Mouse (Mus musculus) macrophage (primary cell): ENCODE results near the gene Rnf11. TPM values are rescaled to one million over a fixed set of nuclear protein-coding genes. Genes with fewer than 3 reads are reported as not detected.

ENCODE experiments used
- H3K27ac ChIP-seq: fragments of 350-480 bp; formaldehyde crosslinking; 2 replicates; pipeline ENCODE4 v1.9.0; 2021
- H3K36me3 ChIP-seq: fragments of 350-480 bp; formaldehyde crosslinking; 2 replicates; pipeline ENCODE4 v1.9.0; 2021; ENCODE audit errors: inconsistent target
- H3K4me3 ChIP-seq: fragments of 350-480 bp; formaldehyde crosslinking; 2 replicates; pipeline ENCODE4 v1.9.0; 2021; ENCODE audit errors: inconsistent target
- H3K79me2 ChIP-seq: fragments of 350-480 bp; formaldehyde crosslinking; 2 replicates; pipeline ENCODE4 v1.9.0; 2021; ENCODE audit errors: inconsistent target
- WGBS: methylation state at CpG from one replicate; pipeline ENCODE4 v1.1.7; 2026; ENCODE audit warnings: inconsistent platforms; ENCODE audit not compliant: missing documents; 5-methylcytosine and 5-hydroxymethylcytosine counted together
- polyA plus RNA-seq: library from polyadenylated mRNA; stranded (reverse); fragments of 250-400 nt; gene quantifications from 3 replicates; pipeline ENCODE4 v1.2.4, GENCODE M21; 2018; ENCODE audit warnings: inconsistent platforms
- total RNA-seq, 78 experiments: library from RNA; depleted of rRNA; stranded (reverse); fragments of 250-400 nt; gene quantifications; 1 replicate in 9 of 78; 2 replicates in 24 of 78; 3 replicates in 43 of 78; 4 replicates in 2 of 78; pipeline ENCODE4 v1.2.4; 2018; ENCODE audit warnings: inconsistent platforms in 56 of 78

The Rnf11 gene
- 10 to 100 TPM; 15.3 to 54.2 (median 30.0) TPM for total RNA-seq (2018; cell fraction: chromatin; rRNA removed)
- total RNA-seq (2018; cell fraction: cytosol; rRNA removed) = 10 to 100 TPM; 41.8 to 60.3 (median 52.7) TPM
- total RNA-seq (2018; cell fraction: nucleus; rRNA removed) = 10 to 100 TPM; 21.2 to 91.9 (median 48.2) TPM
- 43.7 to 48.9 TPM (median 47.2 TPM) in 3 replicates for polyA plus RNA-seq

GRCm38 (mm10) chr4:109484621-109485020 is at the start of gene Rnf11:
TSS of gene Rnf11 (minus strand) at chr4:109484728.
- Histone ChIP-seq H3K27ac (no peak within 1 kb of the TSS), H3K4me3 (no peak within 1 kb of the TSS), H3K79me2 (no peaks in the 10 kb centered on the region), H3K36me3 (no peaks in the 10 kb centered on the region)
- whole genome bisulfite sequencing = 89% methylated on average over 3 of the region's 3 CpGs

DNA sequence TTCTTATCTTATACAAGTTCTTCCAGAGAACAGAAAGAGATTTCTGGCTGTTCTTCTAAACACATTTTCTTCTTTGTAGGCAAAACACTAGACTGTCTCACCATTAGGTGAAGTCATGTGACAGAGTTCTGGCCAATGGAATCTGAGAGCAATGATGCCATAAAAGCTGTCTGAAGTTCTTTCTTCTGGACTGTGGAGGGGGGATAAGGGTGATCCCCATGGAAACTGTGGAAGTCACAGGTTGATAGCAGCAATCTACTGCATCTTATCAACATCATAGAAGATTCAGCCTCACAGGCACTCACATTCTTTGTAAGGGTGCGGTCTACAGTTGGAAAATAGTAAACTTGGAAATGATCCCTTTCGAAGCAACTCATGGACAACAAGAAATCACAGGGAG is 46.6 kb upstream of the Rnf11 start, which contains the start of gene 4930522H14Rik:
Gene 4930522H14Rik (minus strand): TSS at position 187 of the 400 bp plus-strand sequence.
- WGBS = 100% methylated on average over 2 of the region's 2 CpGs
- H3K4me3 ChIP-seq = no peak within 1 kb of the TSS
- no peak within 1 kb of the TSS for H3K27ac ChIP-seq
- H3K79me2 ChIP-seq = no peaks in the 10 kb centered on the region
- no peaks in the 10 kb centered on the region for H3K36me3 ChIP-seq

DNA sequence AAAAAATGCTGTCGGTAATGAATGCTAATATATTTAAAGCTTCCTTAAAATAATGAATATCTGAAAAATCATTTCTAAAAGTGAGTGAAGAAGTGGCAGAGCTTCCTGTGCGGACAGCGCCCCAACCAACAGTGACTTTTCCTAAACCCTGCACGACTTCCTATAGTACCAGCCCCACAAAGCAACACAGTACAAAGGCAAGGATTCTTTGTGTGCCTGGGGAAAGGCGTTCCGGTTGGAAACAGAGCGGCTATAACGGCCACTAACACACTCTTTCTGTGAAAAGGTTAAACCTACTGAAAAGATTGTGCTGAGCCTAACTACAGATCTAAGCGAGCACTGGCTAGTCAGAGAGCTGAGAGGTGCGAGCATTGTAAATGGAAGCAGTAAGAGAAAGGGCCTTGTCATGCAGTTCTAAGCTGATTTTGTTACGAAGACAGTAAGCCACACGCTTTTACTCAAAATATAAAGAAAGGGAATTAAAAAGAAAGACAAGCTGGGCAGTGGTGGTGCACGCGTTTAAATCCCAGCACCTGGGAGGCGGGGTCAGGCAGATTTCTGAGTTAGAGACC is 45.8 kb upstream of the Rnf11 start:
- 79% methylated on average over 15 of the region's 15 CpGs for WGBS

DNA sequence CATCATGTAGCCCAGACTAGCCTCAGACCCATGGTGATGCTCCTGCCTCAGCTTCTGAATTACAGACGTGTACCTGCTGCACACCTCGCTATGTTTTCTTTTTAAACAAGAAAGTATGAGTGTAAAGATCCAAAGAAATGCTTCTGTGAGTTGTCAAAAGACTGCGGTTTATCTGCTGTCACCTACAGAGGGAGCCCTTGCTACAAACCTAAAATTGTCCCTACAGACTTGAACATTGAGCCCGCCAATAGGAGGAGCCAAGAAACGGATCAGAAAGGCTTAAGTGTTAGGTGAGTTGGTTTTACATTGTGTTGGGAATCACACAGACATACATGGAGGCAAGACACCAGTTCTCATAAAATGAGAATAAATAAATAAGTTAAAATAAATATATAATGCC is 20.4 kb upstream of the Rnf11 start:
- H3K79me2 ChIP-seq = no peaks in the 10 kb centered on the region
- no peaks in the 10 kb centered on the region for H3K36me3 ChIP-seq
- H3K27ac ChIP-seq = no peak overlapping the region
- H3K4me3 ChIP-seq = no peak overlapping the region
- WGBS = 0% methylated on average over 5 of the region's 5 CpGs

More for the DNA sequence above, 45.8 kb upstream of the Rnf11 start:
- Histone ChIP-seq H3K27ac (no peak overlapping the region), H3K4me3 (no peak overlapping the region), H3K79me2 (no peaks in the 10 kb centered on the region), H3K36me3 (no peaks in the 10 kb centered on the region)

GRCm38 (mm10) chr4:109498476-109498875 is 13.9 kb upstream of the Rnf11 start:
- Histone ChIP-seq H3K36me3 (no peaks in the 10 kb centered on the region), H3K4me3 (no peak overlapping the region), H3K27ac (no peak overlapping the region), H3K79me2 (no peaks in the 10 kb centered on the region)
- 89% methylated on average over 10 of the region's 11 CpGs for WGBS

DNA sequence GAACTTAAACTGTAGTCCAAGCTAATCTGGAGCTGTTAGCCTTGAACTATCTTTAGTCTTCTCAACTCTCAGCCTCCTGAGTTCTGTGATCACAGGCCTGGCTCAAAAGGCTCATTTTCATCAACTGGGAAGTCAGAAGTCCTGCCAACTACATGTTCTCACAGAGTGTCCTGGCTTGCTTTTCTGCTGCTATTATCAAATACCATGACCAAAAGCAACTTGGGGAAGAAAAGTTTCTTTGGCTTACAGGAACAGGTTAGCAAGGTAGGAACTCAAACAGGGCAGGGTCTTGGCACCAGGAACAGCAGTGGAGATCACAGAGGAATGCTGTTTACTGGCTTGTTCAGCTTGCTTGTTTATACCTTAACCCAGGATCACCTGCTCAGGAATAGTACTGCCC is 9.1 kb upstream of the Rnf11 start:
- no peaks in the 10 kb centered on the region for H3K36me3 ChIP-seq
- no peak overlapping the region for H3K27ac ChIP-seq
- no peak overlapping the region for H3K4me3 ChIP-seq
- H3K79me2 ChIP-seq = no peaks in the 10 kb centered on the region

DNA sequence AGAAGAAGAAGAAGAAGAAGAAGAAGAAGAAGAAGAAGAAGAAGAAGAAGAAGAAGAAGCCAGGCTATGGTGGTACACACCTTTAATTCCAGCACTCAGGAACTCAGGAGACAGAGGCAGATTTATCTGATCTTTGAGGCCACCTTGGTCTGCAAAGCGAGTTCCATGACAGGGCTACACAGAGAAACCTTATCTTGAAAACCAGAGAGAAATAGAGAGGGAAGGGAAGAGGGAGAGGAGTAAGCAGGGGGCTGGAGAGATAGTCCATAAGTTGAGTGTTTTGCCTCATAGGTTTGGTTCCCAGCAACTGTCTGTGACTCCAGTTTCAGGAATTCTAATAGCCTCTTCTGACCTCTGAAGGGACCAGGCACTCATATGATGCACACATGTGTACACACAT is 4.3 kb upstream of the Rnf11 start:
- no peak overlapping the region for H3K27ac ChIP-seq
- H3K36me3 ChIP-seq = no peaks in the 10 kb centered on the region
- no peaks in the 10 kb centered on the region for H3K79me2 ChIP-seq
- WGBS = 83% methylated on average over 1 of the region's 1 CpGs
- no peak overlapping the region for H3K4me3 ChIP-seq

GRCm38 (mm10) chr4:109482701-109483100 is 1.8 kb downstream of the Rnf11 start:
- 100% methylated on average over 1 of the region's 1 CpGs for WGBS
- Histone ChIP-seq H3K79me2 (no peaks in the 10 kb centered on the region), H3K36me3 (no peaks in the 10 kb centered on the region), H3K27ac (no peak overlapping the region), H3K4me3 (no peak overlapping the region)

DNA sequence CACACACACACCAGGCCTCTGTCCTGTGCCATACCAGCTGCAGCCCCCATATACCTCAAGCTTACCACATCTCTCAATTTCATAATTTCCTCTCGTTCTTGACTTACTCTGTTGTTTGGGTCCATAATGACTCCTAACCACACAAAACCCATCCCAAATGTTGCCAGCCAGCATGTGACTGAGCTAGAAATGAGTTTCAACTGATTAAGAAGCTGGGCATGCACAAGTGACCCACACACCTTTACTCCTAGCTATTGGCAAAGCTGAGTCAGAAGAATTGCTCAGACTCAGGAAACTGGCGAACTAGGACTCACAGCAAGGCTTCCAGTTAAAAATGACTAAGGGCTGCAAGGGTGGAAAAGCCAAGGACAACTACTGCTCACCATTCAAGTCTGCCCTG is 3.1 kb downstream of the Rnf11 start:
- Histone ChIP-seq H3K36me3 (no peaks in the 10 kb centered on the region), H3K4me3 (no peak overlapping the region), H3K79me2 (no peaks in the 10 kb centered on the region), H3K27ac (no peak overlapping the region)
- WGBS = 53% methylated on average over 2 of the region's 2 CpGs

GRCm38 (mm10) chr4:109477454-109477853 is 7.1 kb downstream of the Rnf11 start:
- H3K27ac ChIP-seq = no peak overlapping the region
- WGBS = 97% methylated on average over 3 of the region's 3 CpGs
- peaks cover 36% of the 10 kb centered on the region for H3K79me2 ChIP-seq
- no peaks in the 10 kb centered on the region for H3K36me3 ChIP-seq
- H3K4me3 ChIP-seq = no peak overlapping the region

DNA sequence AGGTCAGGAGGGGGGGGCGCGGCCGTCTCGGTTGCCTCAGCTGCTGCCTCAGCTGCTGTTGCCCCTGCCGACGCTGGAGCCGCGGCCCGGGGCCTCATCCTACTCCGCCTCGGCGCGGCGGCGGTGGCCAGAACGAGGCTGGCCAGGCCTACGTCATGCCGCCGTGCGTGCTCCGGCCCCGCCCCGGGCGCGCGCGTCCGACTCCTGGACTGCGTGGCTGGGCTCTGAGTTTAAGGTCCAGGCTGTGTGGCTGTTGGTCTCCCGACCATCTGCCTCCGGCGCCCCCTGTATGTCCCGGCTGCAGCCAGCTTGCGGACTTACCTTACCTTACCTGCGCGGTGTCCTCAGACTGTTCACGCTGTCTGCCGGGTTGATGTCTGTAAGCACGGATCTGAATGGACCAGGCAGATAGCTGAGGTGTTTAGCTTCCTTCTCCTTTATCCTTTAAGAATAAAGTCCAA is 7.9 kb downstream of the Rnf11 start:
- WGBS = 0% methylated on average over 31 of the region's 39 CpGs
- no peak overlapping the region for H3K27ac ChIP-seq

DNA sequence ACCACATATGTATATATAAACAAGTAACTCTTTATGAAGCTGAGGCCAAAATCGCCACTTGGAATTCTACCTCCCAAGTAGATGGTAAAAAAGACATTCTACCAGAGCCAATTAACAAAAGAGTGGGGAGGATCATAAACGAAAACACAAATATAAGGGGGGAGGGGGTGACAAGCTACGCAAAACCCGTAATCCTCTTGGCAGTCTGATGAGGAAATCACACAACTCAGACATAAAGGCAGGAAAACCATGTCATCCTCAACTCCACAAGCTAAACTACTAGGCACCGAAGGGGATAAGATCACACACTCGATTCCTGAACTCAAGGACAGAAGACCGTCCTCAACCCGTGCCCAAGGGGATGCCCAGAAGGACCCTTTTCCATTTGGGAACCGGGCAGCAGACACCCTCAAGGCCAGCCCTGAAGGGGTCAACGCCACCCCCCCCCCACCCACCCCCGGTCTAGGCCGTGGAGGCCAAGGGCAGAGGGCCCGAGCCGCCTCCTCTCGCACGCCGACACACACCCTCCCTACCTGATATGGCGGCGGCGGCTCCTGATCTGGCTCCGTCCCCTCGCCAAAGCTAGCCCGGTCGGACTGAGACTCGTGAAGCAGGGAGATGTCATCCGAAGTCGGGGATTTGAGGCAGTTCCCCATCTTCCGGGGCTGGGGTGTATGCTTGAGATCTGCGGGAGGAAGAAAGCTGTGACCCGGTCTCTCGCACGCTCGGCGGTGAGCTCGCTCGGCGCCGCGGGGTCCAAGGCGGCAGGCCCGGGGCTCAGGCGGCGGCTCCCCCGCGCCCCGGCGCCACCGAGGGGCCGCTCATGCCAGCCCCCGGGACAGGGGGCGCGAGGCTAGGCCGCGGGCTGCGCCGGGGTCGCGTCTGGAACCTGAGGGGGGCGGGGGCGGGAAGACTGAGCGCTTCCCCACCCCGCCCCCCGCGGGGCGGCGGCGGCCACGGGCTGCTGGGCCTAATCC is 8.7 kb downstream of the Rnf11 start:
- Histone ChIP-seq H3K4me3 (peak overlapping the region; percentile 58), H3K79me2 (peaks cover 52% of the 10 kb centered on the region), H3K27ac (peak overlapping the region; percentile 12; the same call in 1 of the 2 replicates), H3K36me3 (no peaks in the 10 kb centered on the region)
- WGBS = 1% methylated on average over 53 of the region's 68 CpGs

More for the DNA sequence above, 7.9 kb downstream of the Rnf11 start:
- peak overlapping the region; percentile 37 for H3K4me3 ChIP-seq
- H3K36me3 ChIP-seq = no peaks in the 10 kb centered on the region
- H3K79me2 ChIP-seq = peaks cover 45% of the 10 kb centered on the region

- H3K27ac ChIP-seq = no peak overlapping the region
- WGBS = 69% methylated on average over 2 of the region's 2 CpGs
- H3K4me3 ChIP-seq = peak overlapping the region; percentile 58; the same call in 1 of the 2 replicates
- no peaks in the 10 kb centered on the region for H3K36me3 ChIP-seq
- peaks cover 60% of the 10 kb centered on the region for H3K79me2 ChIP-seq
Measured at GRCm38 (mm10) chr4:109475078-109475477, 9.4 kb downstream of the Rnf11 start.

- Histone ChIP-seq H3K36me3 (no peaks in the 10 kb centered on the region), H3K79me2 (peaks cover 85% of the 10 kb centered on the region), H3K4me3 (no peak overlapping the region), H3K27ac (no peak overlapping the region)
- WGBS = 97% methylated on average over 3 of the region's 3 CpGs
Measured at GRCm38 (mm10) chr4:109472566-109472965, 12.0 kb downstream of the Rnf11 start.

DNA sequence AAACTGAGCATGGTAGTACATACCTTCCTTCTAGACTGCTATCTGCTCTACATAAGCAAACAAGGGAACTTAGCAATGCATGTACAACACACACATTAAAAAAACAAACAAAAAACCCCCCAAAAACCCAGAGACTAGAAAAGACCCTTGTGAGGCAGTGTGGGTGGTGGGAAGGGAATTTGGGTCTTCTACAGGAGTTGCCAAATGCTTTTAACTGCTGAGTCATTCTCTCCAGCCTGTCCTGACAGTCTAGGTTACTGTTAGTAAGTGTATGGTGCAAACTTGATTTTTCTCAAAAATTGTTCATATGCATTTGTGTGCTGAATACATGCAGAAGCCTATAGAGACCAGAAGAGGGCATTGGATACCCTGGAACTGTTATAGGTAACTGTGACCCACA is 12.9 kb downstream of the Rnf11 start:
- H3K4me3 ChIP-seq = no peak overlapping the region
- no peaks in the 10 kb centered on the region for H3K36me3 ChIP-seq
- no peak overlapping the region for H3K27ac ChIP-seq
- H3K79me2 ChIP-seq = peaks cover 95% of the 10 kb centered on the region
